Mouse (Mus musculus) embryonic stem cell, embryonic (primary cell): Measurements from ENCODE around the gene Gm20696.

Source experiments
- CTCF ChIA-PET, 4 experiments: fragments of 300-600 bp in 2 of 4; fragments of 350-600 bp in 2 of 4; sonication (Branson Sonifier 250); formaldehyde crosslinking; loops; one replicate each; lab custom pipeline; 2022; ENCODE audit warnings: inconsistent platforms in 2 of 4; lab: Charles Lee
- POLR2A ChIA-PET, 4 experiments: fragments of 300-600 bp in 2 of 4; fragments of 350-600 bp in 2 of 4; sonication (Branson Sonifier 250); formaldehyde crosslinking; loops; one replicate each; lab custom pipeline; 2022; ENCODE audit warnings: antibody characterized with exemption in 4 of 4, inconsistent platforms in 1 of 4; lab: Charles Lee

Gm20696 gene

DNA sequence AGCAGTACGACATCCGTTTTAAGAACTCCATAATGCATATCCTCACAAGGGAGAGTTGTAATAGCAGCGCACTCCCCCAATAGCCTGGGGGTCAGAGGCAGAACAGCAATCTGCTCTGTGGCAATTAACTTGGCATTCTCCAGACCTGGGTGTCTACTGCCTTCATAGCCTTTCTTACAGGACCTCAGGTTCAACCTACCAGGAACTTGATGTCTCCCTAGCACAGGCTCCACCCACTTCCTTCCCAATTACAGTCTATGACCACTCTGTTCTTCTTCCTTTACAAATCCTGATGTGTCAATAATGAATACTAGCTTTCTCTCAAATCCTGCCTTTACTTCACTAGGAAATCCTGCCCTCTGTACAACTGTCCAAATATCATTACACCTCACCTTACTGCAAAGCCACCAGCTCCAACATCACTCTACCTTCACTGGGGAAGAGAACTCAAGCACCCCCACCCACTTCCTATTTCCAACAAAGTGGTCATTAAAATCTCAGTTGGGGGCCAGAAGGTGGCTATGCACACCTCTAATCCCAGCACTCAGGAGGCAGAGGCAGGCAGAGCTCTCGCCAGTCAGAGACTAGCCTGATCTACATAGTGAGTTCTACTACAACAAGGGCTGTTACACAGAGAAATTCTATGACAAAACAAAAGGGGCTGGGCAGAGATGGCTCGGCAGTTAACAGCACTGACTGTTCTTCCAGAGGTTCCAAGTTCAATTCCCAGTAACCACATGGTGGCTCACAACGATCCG, 212.7 kb downstream of the Gm20696 start:
- ChIA-PET POLR2A (interaction anchor here in 2 of 4 experiments (0.5 to 0.6 kb wide), 2 partner anchors 9 to 240 kb away, joined by 3 read pairs; no protein-coding TSS in a partner anchor), CTCF (interaction anchor here in 2 of 4 experiments (0.9 to 1.6 kb wide), 2 partner anchors 72 to 421 kb away, joined by 3 to 4 read pairs; no protein-coding TSS in a partner anchor)

DNA sequence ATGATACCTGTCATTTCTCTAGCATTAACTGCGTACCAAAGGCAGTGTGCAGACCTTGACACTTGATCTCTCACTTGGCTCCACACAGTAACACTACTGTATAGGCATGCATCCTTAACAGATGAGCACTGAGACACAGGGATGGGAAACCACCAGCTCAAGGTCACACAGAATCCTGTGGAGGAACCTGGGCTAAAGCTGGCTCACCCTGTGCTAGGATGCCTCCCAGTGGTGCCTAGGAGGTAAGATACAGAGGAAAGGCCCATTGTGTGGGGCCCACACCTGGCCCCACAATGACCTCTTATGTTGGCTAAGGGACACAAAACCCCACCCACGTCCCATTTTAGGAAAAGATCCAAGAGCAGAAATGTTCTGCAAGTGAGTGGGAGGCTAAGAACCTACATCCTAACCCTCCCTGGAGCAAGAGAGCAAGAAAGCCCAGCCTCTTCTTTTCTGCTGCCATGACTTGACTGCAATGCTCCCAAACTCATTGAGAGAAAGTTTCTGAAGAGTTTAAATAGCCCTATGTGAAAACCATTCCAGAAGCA, 213.9 kb downstream of the Gm20696 start:
- POLR2A ChIA-PET = interaction anchor here in 1 of 4 experiments (1.2 kb wide), 1 partner anchor 11 kb away, joined by 3 read pairs; no protein-coding TSS in a partner anchor
- CTCF ChIA-PET = interaction anchor here in 1 of 4 experiments (1.6 kb wide), 1 partner anchor 420 kb away, joined by 4 read pairs; no protein-coding TSS in a partner anchor

DNA sequence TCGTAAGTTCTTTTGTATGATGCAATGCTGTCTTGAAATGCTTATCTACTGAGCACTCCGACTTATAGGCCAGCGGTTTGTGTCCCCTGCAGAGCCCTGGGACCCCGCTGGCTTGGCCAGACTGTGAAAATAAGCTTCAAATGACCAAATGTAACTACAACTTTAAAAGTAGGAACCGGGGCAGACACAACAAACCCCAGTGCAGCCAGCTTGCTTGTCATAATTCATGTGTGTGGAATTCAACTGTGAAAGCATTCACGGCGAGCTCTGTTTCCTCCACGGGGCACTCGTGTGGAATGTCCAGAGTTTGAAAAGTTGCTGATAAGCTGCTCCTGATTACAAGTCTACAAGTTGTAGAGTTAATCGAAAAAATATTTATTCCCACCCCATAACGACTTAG, 215.1 kb downstream of the Gm20696 start:
- ChIA-PET CTCF (interaction anchor here in 2 of 4 experiments (0.7 to 1.0 kb wide), 2 partner anchors 209 to 1346 kb away, joined by 3 read pairs; no protein-coding TSS in a partner anchor), POLR2A (interaction anchor here in 1 of 4 experiments (1.2 kb wide), 1 partner anchor 12 kb away, joined by 3 read pairs; no protein-coding TSS in a partner anchor)

DNA sequence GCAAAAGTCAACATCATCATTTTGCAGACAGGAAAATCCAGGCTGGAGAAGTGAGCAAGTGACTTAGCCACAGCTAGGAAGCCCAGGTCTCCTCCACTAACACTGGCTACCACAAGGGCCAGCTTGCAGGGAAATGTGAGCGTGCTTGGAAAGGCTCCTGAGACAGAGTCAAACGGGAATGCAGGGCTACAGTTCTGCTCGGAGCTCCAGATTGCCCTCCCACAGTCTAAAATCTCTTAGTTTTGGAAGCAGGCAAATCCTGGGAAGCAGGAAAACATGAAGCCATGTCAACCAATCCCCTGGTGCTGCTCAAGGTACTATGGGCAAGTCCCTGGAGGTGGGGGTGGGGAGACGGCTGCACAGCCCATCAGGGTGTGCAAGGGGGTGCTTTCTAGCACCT, 219.2 kb downstream of the Gm20696 start:
- POLR2A ChIA-PET = no interaction called here
- CTCF ChIA-PET = interaction anchor here in 1 of 4 experiments (0.7 kb wide), 1 partner anchor 418 kb away, joined by 4 read pairs; no protein-coding TSS in a partner anchor

DNA sequence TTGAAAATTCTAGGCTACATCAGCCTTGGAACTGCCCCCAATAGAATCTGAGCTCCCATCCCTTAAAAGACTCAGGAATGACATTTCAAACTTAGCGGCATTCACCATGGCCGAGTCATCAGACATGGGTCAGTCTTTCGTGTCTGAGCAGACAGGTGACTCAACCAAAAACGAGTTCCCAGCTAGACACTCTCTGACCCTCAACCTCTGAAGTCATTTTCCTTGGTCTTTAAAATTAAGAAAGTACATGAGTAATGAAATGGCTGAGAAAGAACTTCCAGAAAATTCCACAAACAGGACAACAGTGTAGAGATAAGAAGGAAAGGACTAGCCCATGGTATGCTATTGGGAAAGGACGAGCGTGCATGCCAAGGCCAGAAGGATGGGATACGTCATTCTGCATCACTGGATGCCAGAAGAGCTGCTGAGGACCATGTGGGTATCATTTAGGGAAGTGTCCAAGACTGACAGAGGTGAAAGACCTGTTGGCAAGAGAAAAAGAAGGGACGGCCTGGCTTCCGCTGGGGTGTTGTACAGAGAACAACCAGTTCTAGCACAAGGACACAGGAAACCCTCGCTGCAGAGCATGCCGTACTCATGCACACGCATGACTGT, 219.7 kb downstream of the Gm20696 start:
- POLR2A ChIA-PET = no interaction called here
- CTCF ChIA-PET = interaction anchor here in 1 of 4 experiments (0.7 kb wide), 1 partner anchor 419 kb away, joined by 4 read pairs; no protein-coding TSS in a partner anchor

DNA sequence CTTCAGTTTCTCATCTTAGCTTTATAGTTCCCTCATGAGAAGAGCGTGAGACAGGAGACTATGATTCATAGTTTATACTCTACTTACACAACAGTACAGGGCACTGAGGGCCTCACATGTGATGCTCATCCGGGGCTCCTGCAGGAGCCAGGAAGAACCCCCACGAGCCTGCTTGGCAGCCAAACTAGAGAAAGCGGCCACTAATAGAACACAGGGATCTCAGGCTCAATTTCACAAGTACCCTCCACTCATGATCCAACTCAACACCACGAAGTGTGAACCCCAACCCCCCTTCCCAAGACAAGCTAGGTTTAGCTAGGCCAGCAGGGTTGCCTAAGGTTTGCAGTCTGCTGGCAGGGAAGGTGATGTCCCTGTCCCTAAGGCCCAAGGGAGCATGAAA, 223.1 kb downstream of the Gm20696 start:
- ChIA-PET POLR2A (no interaction called here), CTCF (no interaction called here)

DNA sequence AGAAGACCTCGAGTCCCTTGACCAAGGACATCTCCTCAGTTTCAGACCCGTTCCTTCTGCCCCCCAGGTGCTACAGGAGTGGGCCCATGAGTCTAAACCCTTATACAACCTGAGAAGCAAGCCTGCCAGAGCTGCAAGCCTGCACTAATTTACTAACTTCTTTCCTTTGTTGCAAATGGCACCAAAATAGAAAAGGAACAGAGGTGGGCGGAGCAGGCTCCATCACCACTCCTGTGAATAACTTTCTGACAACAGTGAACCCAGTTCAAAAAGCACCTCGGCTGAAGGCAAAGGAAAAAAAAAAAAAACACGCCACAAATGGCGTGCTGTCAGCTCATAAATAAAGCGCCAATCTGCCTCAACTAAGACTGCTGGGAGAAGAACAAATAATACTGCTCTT, 225.5 kb downstream of the Gm20696 start:
- ChIA-PET CTCF (no interaction called here), POLR2A (no interaction called here)

DNA sequence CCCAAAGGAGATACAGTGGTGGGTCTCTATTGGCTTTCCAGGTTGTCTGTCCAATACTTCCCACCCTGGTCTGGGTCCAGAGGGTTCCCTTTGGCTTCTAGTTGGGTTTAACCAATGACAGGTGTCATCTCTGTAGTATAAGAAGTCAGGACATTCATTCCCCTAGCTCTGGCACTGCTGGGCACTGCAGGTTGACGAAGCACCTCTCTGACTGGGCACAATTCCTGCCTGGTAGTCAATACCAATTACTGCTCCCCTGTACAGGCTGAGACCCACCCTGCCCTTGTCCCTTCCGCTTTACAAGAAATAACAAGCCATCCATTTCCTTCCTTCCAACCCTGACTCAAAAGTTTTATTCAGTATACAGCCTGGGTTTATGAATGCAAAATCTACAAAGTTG, 226.0 kb downstream of the Gm20696 start:
- CTCF ChIA-PET = interaction anchor here in 1 of 4 experiments (0.5 kb wide), 1 partner anchor 83 kb away, joined by 9 read pairs; no protein-coding TSS in a partner anchor
- POLR2A ChIA-PET = no interaction called here

DNA sequence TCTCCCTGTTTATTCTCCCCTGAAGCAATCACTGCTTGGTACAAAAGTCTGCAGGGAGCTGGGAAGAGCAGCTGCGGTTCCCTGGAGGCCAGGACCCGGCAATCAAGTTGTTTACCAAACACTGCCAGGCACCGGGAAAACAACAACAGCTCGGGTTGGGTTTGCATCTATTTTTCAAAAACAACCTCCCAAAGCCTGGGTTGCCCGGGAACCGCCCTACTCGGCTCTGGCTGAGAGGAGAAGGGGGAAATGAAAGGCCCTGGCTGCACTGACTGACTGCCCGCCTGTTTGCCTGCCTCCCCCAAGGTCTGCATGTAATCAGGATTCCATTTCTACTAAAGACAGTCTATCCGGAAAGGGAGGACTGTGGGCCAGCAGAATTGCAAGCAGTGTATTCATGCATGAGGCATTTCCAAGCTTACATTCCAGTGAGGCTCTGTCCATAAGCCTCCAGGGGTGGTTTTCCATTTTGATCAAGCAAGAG, 226.7 kb downstream of the Gm20696 start:
- CTCF ChIA-PET = interaction anchor here in 1 of 4 experiments (0.5 to 0.7 kb wide), 3 partner anchors 27 to 154 kb away, joined by 3 to 9 read pairs (median 4); no protein-coding TSS in a partner anchor
- POLR2A ChIA-PET = interaction anchor here in 1 of 4 experiments (0.9 kb wide), 1 partner anchor 477 kb away, joined by 3 read pairs; no protein-coding TSS in a partner anchor

DNA sequence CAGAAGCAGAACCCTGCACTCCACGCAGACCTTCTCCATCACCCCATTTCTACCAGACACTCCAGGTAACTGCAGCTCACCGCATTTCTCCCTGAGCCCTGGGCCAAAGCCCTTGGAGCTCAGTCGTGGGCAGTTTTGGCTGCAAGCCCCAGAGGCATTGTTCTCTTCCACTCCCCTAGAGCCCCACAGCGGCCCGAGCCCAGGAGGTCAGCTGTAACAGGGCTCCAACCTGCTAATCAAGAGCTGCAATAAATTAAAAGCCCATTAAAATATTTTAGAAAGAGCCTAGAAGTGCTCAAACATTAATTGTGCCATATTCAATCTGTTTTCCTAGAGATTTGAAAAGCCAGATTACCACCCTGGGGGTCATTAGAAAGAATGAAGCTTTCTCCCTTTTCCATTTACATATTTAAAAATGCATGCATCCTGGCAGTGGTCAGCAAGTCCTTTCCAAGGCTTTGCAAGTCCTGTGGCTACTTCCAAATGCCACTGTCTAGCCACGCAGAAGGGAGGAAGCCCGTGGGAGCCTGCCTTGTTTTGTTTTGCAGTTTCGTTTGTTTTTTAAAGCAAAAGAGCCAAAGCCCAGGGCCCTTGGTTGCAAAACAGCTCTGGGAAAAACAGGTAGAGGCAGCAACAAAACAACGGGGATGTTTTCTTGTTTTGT, 227.3 kb downstream of the Gm20696 start:
- POLR2A ChIA-PET = interaction anchor here in 1 of 4 experiments (0.9 kb wide), 1 partner anchor 476 kb away, joined by 3 read pairs; no protein-coding TSS in a partner anchor
- CTCF ChIA-PET = interaction anchor here in 1 of 4 experiments (0.6 to 0.7 kb wide), 2 partner anchors 27 to 155 kb away, joined by 3 to 4 read pairs; no protein-coding TSS in a partner anchor

DNA sequence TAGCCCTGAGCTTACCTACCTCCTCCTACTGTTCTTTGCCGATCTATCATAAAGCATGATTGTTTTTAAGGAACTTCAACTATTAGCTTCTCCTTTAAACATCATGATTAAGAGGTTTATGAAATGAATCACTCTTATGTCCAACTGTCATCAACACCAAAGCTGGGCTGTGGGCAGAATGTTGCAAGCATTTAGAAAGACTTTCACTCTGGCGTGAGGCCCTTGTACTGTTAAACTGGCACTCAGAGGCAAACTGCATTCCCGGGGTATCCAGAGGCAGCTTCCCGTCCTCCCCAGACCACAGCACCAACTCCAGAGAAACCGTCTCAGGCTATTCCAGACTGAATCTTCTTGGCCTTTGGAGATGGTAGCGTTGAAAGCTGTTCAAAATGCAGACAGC, 230.2 kb downstream of the Gm20696 start:
- CTCF ChIA-PET = no interaction called here
- POLR2A ChIA-PET = interaction anchor here in 1 of 4 experiments (0.6 kb wide), 1 partner anchor 257 kb away, joined by 4 read pairs; no protein-coding TSS in a partner anchor

DNA sequence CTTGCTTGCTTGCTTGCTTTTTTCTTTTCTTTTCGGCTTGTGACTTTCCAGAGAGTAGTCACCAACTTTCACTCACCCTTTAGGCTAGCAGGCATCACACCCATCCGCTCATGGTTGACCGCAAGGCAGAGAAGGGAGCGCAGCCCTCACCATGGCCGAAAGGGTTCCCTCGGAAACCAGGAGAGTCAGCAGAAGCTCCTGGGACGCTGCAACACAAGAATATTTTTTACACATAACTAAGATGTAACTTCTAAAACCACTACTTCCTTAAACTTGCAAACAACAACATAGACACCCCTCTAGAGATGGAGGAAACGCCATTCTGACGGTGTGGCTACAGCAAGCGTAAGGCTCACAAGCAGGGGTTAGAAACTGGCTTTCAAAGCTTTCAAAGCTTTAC, 231.5 kb downstream of the Gm20696 start:
- ChIA-PET CTCF (no interaction called here), POLR2A (no interaction called here)

DNA sequence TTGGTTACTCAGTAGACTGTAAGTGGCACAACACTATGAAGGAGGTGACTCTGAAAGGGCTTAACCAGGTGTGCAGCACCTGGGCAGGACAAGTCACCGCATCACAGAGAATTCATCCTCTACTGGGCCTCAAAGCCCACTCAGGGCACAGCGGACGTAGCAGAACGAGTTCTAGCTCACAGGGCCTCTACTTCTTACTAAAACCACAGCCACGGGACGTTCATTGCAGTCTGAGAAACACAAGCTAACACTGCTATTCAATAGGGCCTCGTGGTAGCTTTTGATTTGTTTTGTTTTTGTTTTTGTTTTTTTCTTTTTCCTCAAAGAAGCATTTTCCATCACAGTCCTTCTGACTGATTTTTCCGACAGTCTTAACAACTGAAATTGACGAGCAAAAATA, 233.6 kb downstream of the Gm20696 start:
- POLR2A ChIA-PET = interaction anchor here in 1 of 4 experiments (0.5 kb wide), 1 partner anchor 170 kb away, joined by 4 read pairs; no protein-coding TSS in a partner anchor
- CTCF ChIA-PET = interaction anchor here in 1 of 4 experiments (0.6 kb wide), 1 partner anchor 57 kb away, joined by 3 read pairs; no protein-coding TSS in a partner anchor

DNA sequence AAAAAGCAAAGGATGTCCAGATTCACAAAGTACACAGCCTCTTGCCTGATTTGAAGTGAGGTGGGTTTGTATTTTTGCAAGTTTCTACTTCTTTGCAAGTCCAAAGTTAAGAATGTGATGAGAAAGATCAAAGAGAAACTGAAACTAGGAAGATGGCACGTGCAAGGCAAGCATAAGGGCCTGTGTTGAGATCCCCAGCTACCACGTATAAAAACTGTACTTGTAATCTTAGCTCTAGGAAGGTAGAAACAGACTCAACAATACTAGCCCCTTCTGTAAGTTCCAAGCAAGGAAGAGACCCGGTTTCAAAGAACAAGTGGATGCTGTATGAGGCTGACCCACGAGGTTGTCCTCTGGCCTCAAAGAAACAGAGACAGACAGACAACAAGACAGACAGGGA, 234.7 kb downstream of the Gm20696 start:
- ChIA-PET CTCF (no interaction called here), POLR2A (no interaction called here)

DNA sequence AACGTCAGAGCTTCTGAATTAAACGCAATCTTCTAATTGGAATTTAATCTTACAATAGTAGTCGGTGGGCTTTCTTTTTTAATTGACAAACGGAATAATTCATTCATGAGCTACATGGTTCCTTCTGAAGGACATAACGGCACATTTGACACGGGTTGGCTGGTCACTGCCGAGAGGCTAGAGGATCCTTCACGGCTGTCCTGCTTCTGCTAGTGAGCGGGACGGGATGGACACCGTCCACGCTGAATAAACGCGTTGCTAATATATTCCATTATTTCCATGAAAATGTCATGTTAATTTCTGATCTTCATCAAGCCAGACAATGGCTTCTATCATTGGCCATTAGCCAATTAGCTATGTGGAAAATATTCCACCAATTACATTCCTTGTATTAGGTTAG, 236.0 kb downstream of the Gm20696 start:
- ChIA-PET POLR2A (no interaction called here), CTCF (no interaction called here)

DNA sequence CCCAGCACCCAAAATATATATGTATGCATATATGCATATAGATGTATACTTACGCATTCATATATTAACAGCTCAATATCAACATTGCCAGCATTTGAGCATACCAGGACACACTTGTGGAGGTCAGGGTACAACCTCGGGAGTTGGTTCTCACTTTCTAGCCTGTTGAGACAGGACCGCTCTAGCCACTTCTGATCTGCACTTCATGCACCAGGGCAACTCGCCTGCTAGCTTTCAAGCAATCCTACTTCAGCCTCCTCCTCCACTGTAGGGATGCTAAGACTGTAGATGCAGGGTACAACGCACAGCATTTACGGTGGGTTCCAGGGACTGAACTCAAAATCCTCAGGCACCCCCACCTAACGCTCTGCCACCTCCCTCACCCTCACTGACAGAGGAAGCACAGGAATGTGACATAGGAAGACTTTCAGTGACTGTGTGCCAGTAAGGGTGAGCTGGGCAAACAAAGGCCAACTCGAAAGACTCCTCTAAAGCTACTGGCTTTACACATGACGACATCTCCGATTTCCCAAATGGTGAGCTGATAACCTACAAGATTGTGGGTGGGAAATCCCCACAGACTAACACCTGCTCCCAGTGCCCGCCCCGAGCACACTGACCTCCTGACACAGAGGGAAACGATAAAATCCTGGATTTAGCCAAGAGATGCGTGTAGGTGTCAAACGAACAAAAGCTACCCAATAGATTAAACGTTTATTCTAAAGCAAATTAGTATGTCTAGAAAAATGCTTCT, 237.0 kb downstream of the Gm20696 start:
- ChIA-PET CTCF (no interaction called here), POLR2A (interaction anchor here in 1 of 4 experiments (0.6 kb wide), 1 partner anchor 40 kb away, joined by 6 read pairs; no protein-coding TSS in a partner anchor)

DNA sequence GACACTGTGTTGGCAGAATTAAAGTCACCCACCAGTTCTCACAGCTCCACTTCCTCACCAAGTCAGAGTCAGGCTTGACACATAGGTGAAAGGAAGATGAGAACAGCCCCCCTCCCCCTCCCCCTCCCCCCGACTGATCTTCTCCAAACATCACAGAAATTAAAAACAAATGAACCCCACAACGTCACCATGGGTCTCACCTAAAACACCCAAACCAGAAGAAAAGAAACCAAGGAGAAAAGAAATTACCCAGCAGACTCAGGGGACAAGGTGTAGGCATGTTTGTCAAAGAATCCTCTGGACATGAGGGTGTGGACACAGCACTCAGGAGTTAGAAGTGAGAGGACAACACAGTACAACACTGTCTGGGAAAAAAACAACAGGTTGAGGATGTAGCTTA, 237.6 kb downstream of the Gm20696 start:
- CTCF ChIA-PET = no interaction called here
- POLR2A ChIA-PET = interaction anchor here in 2 of 4 experiments (0.6 kb wide), 2 partner anchors 41 to 258 kb away, joined by 6 read pairs; no protein-coding TSS in a partner anchor
